In the genomic region with DNA sequence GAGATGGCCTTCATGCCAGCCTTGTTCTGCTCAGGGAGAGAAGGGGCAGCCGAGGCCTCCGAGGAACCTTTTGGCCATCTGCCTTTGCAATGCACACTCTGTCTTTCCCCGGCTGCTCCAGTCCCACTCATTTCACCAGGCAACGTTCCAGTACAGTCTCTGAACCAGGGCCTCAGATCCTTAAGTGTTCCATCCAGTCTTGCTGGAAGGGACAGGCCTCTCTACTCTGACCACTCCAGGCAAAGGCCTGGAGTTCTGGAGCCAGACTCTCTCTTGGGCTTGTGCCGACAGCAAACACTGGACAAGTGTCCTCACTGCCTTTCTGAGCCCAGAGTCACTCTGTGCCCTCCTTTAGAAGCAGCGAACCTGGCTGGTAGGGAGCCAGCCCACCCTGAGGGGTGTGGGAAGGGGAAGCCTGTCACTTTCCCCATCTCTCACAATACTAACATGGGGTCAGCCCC, we compare ENCODE assay signal across 8 mouse cellular contexts. TPM values are rescaled to one million over a fixed set of nuclear protein-coding genes. Genes with fewer than 3 reads are reported as not detected.
A peak's percentile ranks its signal among the peaks of the same experiment; 100 is the strongest.
DNase-seq lines count a peak whose midpoint lies in the region; ATAC-seq lines count a peak whose summit lies in the region.

No protein-coding gene starts in this region.

- no peaks in the 10 kb centered on the region for H3K27me3 ChIP-seq in midbrain, embryonic 14.5 days (ENCODE audit: control insufficient read depth, insufficient read depth, low read length)
- no peaks in the 10 kb centered on the region for H3K27me3 ChIP-seq in embryonic facial prominence, embryonic 10.5 days (replicated peaks; ENCODE audit: low read depth, poor library complexity, severe bottlenecking)

- H3K36me3 ChIP-seq in midbrain, embryonic 14.5 days (ENCODE audit: control insufficient read depth, insufficient read depth, low read length): peaks cover 62% of the 10 kb centered on the region
- peaks cover 100% of the 10 kb centered on the region for H3K36me3 ChIP-seq in embryonic facial prominence, embryonic 10.5 days (replicated peaks)

- H3K4me2 ChIP-seq in midbrain, embryonic 14.5 days (ENCODE audit: low read length): no peak overlapping the region

- DNase-seq in heart, adult 8-10 months (ENCODE audit: low spot score): peak; percentile 23
- DNase-seq in heart, adult 9 months (ENCODE audit: low spot score in 2 of 2): no peak
- DNase-seq in frontal cortex, postnatal 10 days (ENCODE audit: low spot score in 2 of 2): peak; percentile 40 to 52
- DNase-seq in layer of hippocampus, adult 8-10 months (ENCODE audit: low spot score in 2 of 2): peak; percentile 51 to 60
- DNase-seq in midbrain, embryonic 14.5 days: no peak
- DNase-seq in kidney, postnatal 36 days: no peak
- no peak for DNase-seq in Muller cell, postnatal 12 days (ENCODE audit: inconsistent ontology term)
- DNase-seq in embryonic facial prominence, embryonic 10.5 days (ENCODE audit: low spot score): no peak

- no peak overlapping the region for H3K4me3 ChIP-seq in midbrain, embryonic 14.5 days (replicated peaks; ENCODE audit: low read depth, low read length)
- no peak overlapping the region for H3K4me3 ChIP-seq in embryonic facial prominence, embryonic 10.5 days

- WGBS in midbrain, embryonic 14.5 days: 65% methylated on average over 6 of the region's 6 CpGs
- WGBS in embryonic facial prominence, embryonic 10.5 days: 91% methylated on average over 6 of the region's 6 CpGs

- ATAC-seq in midbrain, embryonic 14.5 days (ENCODE audit: low FRiP score, low TSS enrichment): no peak

- 0 out of 2 replicates have a peak overlapping the region, but pooled peaks have one; percentile 9 for H3K9ac ChIP-seq in midbrain, embryonic 14.5 days (replicated peaks; ENCODE audit: low read length)

- H3K4me1 ChIP-seq in midbrain, embryonic 14.5 days (ENCODE audit: control insufficient read depth, insufficient read depth, low read length): no peaks in the 10 kb centered on the region
- H3K4me1 ChIP-seq in embryonic facial prominence, embryonic 10.5 days: peaks cover 23% of the 10 kb centered on the region

- H3K9me3 ChIP-seq in midbrain, embryonic 14.5 days (ENCODE audit: control insufficient read depth, low read length): no peaks in the 10 kb centered on the region
- H3K9me3 ChIP-seq in embryonic facial prominence, embryonic 10.5 days: peaks cover 6% of the 10 kb centered on the region; the same call in 1 of the 2 replicates

- H3K27ac ChIP-seq in midbrain, embryonic 14.5 days (replicated peaks; ENCODE audit: low read depth, low read length): peak overlapping the region; percentile 37; the same call in 1 of the 2 replicates
- no peak overlapping the region for H3K27ac ChIP-seq in embryonic facial prominence, embryonic 10.5 days (replicated peaks)

RNA-seq across cellular contexts. Expression of a gene that starts 25.0 kb away (rescaled TPM):
- 100 to 1,000 TPM in 2 of 4 experiments, 10 to 100 TPM in 2; 87.5 to 111 (median 98.0) TPM for total RNA-seq in heart, adult 8-10 months (2022)
- total RNA-seq in layer of hippocampus, adult 8-10 months (2022): 10 to 100 TPM; 50.3 to 75.0 (median 59.3) TPM
- 17.1 and 38.5 TPM in 2 replicates for polyA plus RNA-seq in midbrain, embryonic 14.5 days (2014; fragmentation: Nextera tagmentation; extraction: Ambion mirVana)
- polyA plus RNA-seq in embryonic facial prominence, embryonic 10.5 days (2016; fragmentation: Nextera tagmentation; extraction: Ambion mirVana): 37.4 and 39.0 TPM in 2 replicates

RNA-seq across cellular contexts. Expression of a gene that starts 26.4 kb away (rescaled TPM):
- total RNA-seq in heart, adult 8-10 months (2022): not detected
- total RNA-seq in layer of hippocampus, adult 8-10 months (2022): under 1 TPM in 2 of 4 experiments, not detected in 2; 0.20 to 0.23 TPM
- polyA plus RNA-seq in midbrain, embryonic 14.5 days (2014; fragmentation: Nextera tagmentation; extraction: Ambion mirVana): 0.24 TPM in 1 of 2 replicates, not detected in the other
- 0.05 and 0.11 TPM in 2 replicates for polyA plus RNA-seq in embryonic facial prominence, embryonic 10.5 days (2016; fragmentation: Nextera tagmentation; extraction: Ambion mirVana)

RNA-seq across cellular contexts. Expression of a gene that starts 33.2 kb away (rescaled TPM):
- total RNA-seq in heart, adult 8-10 months (2022): 10 to 100 TPM in 2 of 4 experiments, 1 to 10 TPM in 2; 8.4 to 11.5 (median 10.0) TPM
- total RNA-seq in layer of hippocampus, adult 8-10 months (2022): 10 to 100 TPM; 22.3 to 24.1 (median 23.5) TPM
- polyA plus RNA-seq in midbrain, embryonic 14.5 days (2014; fragmentation: Nextera tagmentation; extraction: Ambion mirVana): 28.6 and 31.9 TPM in 2 replicates
- 29.3 and 30.6 TPM in 2 replicates for polyA plus RNA-seq in embryonic facial prominence, embryonic 10.5 days (2016; fragmentation: Nextera tagmentation; extraction: Ambion mirVana)

RNA-seq across cellular contexts. Expression of a gene that starts 36.4 kb away (rescaled TPM):
- total RNA-seq in heart, adult 8-10 months (2022): 10 to 100 TPM; 14.7 to 18.2 (median 15.9) TPM
- total RNA-seq in layer of hippocampus, adult 8-10 months (2022): 10 to 100 TPM; 41.4 to 55.0 (median 46.9) TPM
- 38.4 and 43.3 TPM in 2 replicates for polyA plus RNA-seq in midbrain, embryonic 14.5 days (2014; fragmentation: Nextera tagmentation; extraction: Ambion mirVana)
- 65.6 and 69.4 TPM in 2 replicates for polyA plus RNA-seq in embryonic facial prominence, embryonic 10.5 days (2016; fragmentation: Nextera tagmentation; extraction: Ambion mirVana)

RNA-seq across cellular contexts. Expression of a gene that starts 54.2 kb away (rescaled TPM):
- 1 to 10 TPM; 3.5 to 6.8 (median 5.3) TPM for total RNA-seq in heart, adult 8-10 months (2022)
- 10 to 100 TPM; 67.9 to 92.0 (median 76.6) TPM for total RNA-seq in layer of hippocampus, adult 8-10 months (2022)
- 7.2 and 7.4 TPM in 2 replicates for polyA plus RNA-seq in midbrain, embryonic 14.5 days (2014; fragmentation: Nextera tagmentation; extraction: Ambion mirVana)
- polyA plus RNA-seq in embryonic facial prominence, embryonic 10.5 days (2016; fragmentation: Nextera tagmentation; extraction: Ambion mirVana): 11.0 and 11.3 TPM in 2 replicates

Comparison
In these comparisons a context has a peak if more than half of its experiments do, and no peak if none do; other contexts are left out.
1. DNase-seq: peak in heart, adult 8-10 months (single experiment), frontal cortex, postnatal 10 days (2 of 2) and layer of hippocampus, adult 8-10 months (2 of 2); none in heart, adult 9 months (0 of 2), midbrain, embryonic 14.5 days (single experiment), kidney, postnatal 36 days (0 of 2), Muller cell, postnatal 12 days (single experiment) and embryonic facial prominence, embryonic 10.5 days (single experiment).